Mouse (Mus musculus): ENCODE measurements around the gene Rab31.

DNA sequence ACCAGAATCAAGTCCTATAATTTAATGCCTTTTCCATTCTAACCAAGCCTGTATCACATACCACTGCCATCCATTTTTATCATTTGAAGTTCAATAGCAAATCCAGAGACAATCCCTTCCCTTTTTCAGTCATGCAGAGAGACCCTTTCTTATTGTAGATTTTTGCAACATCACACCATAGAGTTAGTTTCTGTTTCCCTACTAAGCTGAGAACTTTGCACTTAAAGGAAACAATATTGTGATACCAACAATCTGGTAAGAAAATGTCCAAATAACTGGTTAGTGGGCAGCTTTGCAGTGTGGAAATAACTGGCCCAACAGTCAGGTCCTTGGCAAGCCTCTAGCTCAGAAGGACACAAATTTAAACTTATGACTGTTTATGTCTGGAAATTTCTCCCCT is 167.7 kb downstream of the Rab31 start:
- TF ChIP-seq POLR2A (IDR thresholded peaks at IDR 0.05; ENCODE audit: borderline replicate concordance, extremely low read depth, low read depth, low read length): no peak
- no peak for TF ChIP-seq CTCF (IDR thresholded peaks at IDR 0.05; ENCODE audit: insufficient read depth, low read length)

Data from lung, adult 2 months (tissue).